Mouse (Mus musculus) heart, adult 8-10 months (tissue): ENCODE data around the gene Jpt1. TPM values are rescaled to one million over a fixed set of nuclear protein-coding genes. Genes with fewer than 3 reads are reported as not detected.
A peak's percentile ranks its signal among the peaks of the same experiment; 100 is the strongest.
"Not testable (repeated sequence)": the region's sequence is repeated elsewhere in the genome, so short reads cannot be mapped to it uniquely, and the experiment has no call there.

Experiments used
- DNase-seq: peaks from one replicate; pipeline ENCODE4 v3.0.0; 2022; ENCODE audit warnings: low spot score
- total RNA-seq, 4 experiments: library from RNA; stranded (reverse); gene quantifications; 2 replicates each; pipeline ENCODE4 v1.2.4; 2022

The Jpt1 gene
- total RNA-seq, 4 experiments from 2014 or later, result 114 to 126 (median 121) TPM

DNA sequence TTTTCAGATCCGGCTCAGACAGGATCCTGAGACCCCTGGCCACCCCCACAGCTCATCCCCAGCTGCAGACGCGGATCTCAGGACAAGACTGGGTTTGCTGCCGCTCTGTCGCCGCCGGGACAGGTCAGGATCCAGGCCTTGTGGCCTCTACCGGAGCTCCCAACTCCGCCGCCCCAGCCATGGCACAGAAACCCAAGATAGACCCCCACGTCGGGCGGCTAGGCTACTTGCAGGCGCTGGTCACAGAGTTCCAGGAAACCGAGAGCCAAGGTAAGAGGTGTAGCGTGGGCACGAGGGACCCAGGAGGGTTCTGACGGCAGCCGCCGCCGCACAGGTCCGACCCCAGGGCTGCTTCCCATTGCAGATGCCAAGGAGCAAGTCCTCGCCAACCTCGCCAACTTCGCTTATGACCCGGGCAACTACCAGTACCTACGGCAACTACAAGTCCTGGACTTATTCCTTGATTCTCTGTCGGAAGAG is 38.4 kb downstream of the Jpt1 start:
- DNase-seq, result no peak

DNA sequence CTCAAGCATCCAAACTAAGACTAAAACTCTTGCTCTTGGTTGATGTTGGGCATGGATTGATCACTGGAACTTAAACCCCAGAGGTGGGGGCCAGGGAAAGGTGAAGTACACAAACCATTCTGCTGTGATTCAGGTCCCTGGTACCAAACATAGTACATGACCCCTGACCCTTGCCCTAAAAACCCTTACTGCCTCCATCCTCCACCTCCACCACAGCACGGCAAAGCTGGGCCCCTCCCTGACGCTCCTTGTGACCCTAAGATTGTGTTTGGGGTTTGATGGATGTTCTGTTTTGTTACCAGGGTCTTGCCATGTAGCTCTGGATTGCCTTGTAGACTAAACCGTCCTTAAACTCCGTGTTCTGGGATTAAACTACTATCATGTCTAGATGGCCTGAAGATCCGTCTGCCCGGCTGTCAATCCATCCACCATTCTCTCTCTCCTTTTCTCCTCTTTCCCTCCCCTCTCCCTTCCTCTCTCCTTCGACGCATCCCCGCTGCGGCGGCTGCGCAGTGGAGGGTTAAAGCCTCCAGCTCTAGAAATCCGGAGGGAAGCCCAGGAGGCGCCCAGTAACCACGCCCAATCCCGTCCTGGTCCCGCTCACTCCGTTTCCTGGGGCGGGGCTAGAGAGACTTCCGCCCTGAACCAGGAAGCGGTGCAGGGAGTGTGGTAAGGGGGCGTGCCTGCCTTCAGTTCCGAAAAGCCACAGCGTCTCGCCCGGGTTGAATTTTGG is 39.0 kb downstream of the Jpt1 start, which contains the start of gene Armc7:
Armc7 (plus strand) TSS at position 643 of the 733 bp plus-strand sequence.
- peak; percentile 97 for DNase-seq

DNA sequence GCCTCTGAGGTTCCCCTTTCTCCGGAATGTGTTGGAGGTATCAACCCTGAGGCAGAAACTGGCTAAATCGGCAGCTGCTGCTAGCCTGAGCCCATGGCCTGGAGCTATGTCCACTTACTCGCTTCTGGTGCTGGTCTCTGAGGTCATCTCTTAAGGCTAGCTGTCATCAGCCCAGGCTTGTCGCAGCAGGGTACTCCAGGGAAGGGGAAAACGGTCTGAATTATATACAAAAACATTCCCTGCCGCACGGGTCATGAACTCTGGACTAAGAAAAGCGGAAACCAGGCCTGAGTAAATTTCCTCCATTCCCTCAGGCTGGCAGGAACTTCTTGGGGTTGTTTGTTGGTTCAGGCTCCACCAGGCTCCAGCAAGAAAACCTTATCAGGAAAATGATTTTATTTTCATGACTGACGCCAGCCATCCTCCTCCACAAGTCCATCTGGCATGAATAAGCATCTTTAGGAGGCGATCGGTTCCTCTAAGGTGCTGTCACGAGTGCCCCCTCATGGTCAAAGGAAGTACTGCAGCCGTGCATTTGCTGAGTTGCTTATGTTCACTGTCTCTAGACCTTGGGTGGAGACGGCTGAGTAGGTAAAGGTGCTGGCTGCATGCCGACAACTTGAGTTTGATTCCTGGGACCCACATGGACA is 40.4 kb downstream of the Jpt1 start:
- peak; percentile 97 for DNase-seq

DNA sequence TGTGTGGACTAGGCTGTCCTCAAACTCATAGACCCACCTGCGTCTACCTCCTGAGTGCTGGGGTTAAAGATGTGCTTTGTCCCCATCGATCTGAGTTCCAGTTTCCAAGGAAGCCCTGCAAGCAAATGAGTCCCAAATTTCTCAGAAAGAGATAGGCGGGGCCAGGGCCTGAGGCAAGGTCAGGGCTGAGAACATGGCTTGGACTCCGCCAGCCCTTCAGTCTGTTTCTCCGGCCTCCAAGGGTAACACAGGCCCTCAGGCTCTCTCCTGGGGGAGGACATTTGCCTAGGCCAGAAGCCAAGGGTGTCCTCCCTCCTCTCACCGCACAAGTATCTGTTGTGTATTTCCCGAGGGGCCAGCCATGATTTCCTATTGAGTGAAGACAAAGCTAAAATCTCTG is 42.0 kb downstream of the Jpt1 start:
- DNase-seq, result no peak

DNA sequence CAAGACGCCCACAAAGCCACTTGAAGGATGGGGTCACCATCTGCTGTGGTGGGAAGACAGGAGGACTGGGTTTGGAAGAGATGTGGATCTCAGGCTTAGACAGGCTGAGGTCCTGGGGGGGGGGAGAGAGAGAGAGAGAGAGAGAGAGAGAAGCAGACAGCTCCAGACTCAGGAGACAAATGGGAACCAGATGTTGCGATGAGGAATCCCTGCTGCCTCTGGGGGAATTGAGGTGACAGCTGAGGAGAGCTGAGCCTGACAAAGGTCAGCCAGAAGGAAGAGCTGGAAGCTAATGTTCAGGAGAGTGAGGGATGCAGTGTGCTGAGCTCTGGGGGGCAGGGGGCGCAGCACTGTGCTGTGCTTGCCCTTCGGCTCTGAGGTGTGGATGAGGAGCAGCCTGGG is 47.0 kb downstream of the Jpt1 start:
- no peak for DNase-seq

DNA sequence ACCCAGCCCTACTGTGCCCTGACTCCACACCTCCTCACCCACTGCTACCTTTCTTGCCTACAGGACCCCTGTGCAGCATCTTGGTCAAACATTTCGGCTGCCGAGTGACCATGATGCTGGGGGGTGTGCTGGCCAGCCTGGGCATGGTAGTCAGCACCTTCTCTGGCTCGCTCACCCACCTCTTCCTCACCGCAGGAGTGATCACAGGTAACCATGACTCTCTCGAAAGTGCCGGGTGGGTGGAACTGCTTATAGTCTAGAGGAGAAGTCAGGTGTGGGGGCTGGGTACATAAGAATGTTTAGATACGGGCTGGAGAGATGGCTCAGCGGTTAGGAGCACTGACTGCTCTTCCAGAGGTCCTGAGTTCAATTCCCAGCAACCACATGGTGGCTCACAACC is 49.3 kb downstream of the Jpt1 start:
- no peak for DNase-seq

DNA sequence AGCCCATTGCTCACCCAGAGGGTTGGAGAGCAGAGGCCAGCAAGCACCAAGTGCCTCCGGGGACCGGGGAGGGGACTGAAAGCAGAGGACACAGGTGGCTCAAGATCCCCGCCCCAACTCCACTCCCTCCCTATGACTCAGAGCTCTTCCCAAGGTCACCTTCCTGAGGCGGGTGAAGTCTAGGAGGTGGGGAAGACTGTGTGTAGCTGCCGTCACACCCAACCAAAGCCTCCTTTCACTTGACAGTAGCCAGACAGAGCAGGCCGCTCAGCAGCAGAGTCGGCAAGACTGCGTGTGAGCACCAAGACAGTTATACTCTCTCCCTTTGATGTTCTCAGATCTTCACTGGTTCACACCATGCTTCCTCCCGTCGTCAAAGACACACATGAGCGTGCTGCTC is 50.8 kb downstream of the Jpt1 start:
- DNase-seq, result no peak

DNA sequence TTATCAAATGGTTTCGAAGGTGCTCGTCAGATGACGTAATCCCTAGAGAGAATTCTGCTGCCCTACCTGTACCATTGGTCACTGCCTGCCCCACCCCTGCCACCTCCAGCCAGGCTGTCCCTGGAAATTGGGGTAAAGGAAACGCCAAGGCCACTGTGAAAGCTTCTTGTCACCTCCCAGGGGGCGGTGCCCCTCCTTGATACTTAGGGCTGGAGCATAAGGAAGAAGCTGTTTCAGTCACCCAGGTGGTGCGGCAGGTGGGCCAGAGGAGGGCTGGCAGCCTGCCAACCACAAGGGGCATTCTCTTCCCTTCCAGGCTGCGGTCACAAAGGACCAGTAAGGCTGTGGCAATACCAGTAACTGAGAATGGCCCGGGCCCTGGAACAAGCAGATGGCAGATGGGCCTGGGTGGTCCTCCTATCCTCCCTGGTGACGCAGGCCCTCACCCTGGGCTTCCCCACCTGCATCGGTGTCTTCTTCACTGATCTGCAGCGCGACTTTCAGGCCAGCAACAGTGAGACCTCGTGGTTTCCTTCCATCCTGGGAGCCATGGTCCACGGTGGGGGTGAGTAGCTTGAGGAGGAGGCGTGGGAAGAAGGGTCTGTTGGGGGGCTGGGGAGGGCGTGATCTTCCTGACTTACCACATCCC is 51.8 kb downstream of the Jpt1 start, which contains the start of gene Slc16a5:
Slc16a5 (plus strand) TSS at position 232 of the 649 bp plus-strand sequence.
- no peak for DNase-seq

DNA sequence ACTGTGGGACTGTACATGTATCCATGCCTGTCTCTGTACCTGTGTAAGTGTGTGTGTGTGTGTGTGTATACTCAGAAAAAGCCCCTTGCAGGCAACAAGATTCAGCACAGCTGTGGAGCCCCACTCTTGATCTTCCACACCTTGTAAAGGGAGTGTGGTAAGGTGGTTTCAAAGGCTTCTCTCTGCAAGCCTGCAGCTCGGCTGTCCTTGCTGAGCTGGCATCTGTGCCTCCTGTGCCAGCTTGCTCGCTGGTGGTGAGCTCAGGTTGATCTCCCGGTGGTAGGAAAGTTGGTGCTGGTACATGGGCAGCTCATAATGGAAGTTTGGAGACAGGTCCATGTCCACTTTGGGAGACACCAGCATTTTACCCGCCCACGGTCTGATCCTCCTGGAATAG is 52.3 kb downstream of the Jpt1 start:
- no peak for DNase-seq

DNA sequence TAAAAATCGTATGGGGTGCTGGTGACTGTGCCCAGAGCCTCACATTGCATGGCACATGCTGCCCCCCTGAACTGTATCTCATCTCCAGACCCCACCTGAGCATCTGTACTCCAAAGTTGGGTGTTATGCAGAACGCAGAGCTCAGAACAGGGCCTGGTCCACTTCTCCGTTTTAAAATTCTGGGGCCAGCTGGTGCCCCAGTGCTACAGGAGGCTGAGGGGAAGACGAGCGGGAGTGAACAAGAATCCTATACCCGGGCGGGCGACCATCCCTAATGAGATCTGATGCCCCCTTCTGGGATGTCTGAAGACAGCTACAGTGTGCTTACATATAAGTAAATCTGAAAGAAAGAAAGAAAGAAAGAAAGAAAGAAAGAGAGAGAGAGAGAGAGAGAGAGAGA is 53.2 kb downstream of the Jpt1 start:
- DNase-seq, result no peak

DNA sequence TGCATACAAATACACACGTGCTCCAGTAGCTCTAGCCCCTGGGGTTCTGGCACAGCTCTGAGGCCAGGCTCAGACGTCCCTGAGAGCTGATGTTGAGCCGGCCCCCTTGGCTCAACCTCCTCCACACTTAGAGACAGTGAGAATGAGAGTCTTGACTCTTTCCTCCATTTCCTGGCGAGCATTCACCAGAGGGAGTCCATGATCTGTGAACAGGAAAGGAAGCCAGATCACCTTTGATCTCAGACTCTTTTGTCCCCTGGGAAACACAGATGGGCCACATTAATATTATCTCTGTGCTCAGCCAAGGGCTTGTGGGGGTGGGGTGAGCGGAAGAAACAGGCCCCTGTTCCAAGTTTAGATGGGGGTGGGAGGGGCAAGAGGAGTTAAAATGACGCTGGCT is 56.8 kb downstream of the Jpt1 start:
- no peak for DNase-seq

DNA sequence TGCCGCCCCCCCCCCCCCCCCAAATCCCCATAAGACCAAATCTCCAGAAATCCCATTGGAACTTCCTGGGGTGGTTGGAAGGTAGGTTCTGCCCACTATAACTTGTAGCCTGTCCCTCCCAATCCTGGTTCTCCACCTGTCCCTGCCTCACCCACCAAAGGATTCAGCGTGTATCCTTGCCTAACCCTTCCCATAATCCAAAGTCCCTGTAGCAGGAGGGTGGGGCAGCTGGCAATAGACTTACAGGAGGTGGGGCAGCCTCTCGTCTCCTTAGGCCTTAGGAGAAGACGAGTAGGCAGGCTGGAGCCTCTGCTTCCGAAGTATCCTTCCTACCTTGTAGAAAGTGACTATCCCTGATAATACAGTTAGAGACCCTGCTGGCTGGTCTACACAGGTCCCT is 58.0 kb downstream of the Jpt1 start:
- no peak for DNase-seq

DNA sequence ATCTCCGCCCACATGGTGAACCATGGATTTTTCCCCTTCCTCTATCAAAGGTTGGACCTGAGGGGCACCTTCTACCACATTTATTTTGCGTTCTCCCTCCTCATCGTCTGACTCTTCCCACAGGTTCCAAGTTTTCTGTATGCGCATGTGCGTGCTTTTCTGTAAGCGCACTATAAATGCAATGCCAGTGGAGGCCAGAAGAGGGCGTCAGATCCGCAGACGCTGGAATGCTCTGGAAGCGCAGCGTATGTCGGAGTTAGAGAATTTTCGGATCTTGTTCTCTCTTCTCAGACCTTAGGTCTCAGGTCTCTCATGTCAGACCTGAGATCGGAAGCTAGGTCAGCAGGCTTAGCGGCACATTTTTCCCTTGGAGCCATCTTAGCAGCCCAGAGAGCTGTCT is 58.6 kb downstream of the Jpt1 start:
- no peak for DNase-seq

DNA sequence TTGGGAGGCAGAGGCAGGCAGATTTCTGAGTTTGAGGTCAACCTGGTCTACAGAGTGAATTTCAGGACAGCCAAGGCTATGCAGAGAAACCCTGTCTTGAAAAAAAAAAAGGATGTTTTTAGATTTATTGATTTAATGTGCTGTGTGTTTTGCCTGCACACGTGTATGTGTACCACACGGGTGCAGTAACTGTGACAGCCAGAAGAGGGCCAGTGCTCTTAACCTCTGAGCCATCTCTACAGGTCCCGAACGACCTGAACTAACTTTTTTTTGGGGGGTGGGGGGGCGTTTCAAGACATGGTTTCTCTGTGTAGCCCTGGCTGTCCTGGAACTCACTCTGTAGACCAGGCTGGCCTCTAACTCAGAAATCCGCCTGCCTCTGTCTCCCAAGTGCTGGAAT is 59.4 kb downstream of the Jpt1 start:
- DNase-seq, result not testable (repeated sequence)

DNA sequence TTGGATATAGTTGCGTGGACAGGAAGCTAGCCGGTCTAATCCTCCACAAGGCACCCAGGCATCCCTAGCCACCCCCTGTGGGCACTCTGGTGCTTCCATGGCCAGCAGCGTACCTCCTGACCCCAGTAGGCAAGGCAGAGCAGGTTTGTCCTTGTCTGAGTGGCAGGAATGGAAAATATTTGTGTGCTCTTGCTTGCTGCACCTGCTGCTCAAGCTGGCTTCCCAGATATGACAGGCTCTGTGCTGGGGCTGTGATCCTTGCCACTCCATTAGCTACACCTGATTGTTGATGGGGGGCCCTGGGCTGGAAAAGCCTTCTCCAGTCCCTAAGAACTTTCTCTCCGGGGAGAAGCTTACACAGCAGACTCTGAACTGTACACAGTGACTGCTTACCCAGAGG is 60.9 kb downstream of the Jpt1 start:
- no peak for DNase-seq

DNA sequence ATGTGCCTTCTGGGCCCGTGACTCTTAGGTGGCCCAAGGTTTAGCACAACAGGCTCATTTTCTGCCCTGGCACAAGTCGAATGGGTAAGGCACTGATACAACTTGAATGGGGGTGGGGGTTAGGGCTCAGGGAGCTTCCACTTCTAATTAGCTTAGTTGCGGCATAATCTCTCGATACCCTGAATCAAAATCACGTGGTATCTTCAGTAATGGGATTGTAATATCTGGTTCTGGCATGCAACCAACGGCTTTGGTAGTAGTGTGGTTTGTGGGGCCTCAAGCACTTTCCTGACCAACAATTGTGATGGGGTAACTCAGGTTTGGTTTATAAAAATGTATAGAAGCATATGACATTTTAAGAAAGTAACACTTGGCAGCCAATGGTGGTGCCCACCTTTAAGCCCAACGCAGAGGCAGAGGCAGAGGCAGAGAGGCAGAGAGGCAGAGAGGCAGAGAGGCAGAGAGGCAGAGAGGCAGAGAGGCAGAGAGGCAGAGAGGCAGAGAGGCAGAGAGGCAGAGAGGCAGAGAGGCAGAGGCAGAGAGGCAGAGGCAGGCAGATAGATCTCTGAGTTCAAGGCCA is 61.8 kb downstream of the Jpt1 start:
- DNase-seq, result no peak

DNA sequence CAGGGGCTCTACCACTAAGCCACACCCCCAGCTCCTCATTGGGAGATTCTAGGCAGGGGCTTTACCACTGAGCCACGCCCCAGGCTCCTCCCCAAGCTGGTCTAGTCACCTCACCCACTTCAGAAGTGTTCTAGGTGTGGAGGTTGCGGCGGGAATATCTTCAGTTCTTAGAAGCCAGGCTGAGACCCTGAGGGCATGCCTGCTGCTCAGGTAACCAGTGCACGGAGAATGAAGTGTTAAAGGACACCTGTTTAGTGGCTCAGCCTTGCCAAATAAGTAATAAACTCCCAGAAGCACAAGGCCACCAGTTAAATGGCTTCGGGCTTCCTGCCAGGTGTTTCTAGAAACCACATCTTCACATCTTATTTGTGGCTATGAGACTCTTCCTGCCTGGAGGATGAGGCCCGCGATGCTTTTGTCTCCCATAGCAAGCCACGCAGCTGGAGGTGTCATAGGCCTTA is 62.4 kb downstream of the Jpt1 start:
- DNase-seq, result no peak

DNA sequence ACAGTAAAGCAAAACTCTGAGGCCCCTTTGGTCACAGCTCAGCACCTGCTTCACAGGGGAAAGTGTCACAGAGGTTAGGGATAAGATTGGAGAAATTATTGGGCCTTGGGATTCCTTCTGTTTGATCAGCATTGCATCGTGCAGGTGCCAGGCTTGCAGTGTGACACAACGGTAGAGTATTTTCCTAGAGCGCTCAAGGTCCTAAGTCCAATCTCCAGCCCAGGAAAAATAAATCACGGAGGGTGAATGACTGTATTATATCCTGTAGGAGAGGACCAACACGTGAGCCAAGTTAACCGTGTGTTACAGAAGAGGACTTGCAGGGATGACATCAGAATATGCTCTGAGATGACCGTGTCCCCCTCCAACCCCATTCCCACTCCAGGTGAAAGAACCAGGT is 64.0 kb downstream of the Jpt1 start:
- DNase-seq, result no peak

DNA sequence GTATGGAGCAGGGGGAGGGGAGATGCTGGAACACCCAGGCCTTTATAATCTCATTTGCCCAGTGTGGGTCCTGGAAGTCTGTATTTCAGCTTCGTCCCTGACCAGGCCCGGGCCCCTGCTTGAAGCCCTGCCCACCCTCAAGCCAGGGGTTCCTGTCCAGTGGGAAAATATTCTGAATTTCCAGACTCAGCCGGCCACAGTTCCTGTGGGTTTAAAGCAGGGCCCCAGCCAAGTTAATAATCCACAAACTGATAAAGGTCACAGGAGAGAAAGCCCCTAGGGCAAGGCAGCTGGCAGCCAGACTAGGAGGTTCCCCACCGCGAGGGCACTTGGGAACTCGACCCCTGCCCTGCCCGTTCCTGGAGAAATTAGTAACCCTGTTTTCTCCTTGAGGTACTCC is 65.2 kb downstream of the Jpt1 start:
- no peak for DNase-seq

DNA sequence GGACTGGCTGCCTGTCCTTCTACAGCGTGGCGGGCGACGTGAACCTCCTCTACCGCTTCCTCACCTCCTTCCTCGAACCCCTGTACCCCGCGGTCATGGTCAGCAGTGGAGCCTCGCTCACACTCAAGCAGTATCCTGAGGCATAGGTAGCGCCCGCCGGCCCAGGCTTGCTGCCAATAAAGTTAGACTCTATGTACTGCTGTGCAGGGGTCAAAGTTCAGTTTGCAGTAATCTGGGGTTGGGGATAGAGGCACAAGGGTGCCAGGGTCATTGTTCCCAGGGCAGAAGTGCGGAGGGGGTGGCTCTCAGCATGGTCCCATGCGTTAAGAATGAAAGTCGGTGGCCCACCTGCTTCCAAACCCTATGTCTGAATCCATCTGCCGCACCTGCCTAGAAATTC is 66.1 kb downstream of the Jpt1 start:
- DNase-seq, result no peak
